Mouse (Mus musculus) small intestine, adult 2 months (tissue): ENCODE data around the gene Plxnc1. TPM values are rescaled to one million over a fixed set of nuclear protein-coding genes. Genes with fewer than 3 reads are reported as not detected.

ENCODE experiments used
- H3K27ac ChIP-seq: fragments of 200-500 bp; 2 replicates; pipeline ENCODE4 v1.5.1; 2012; ENCODE audit warnings: low read depth, low read length, control low read depth, inconsistent platforms; ENCODE audit not compliant: insufficient read depth
- H3K27me3 ChIP-seq: fragments of 200-500 bp; 2 replicates; pipeline ENCODE4 v1.6.1; 2012; ENCODE audit warnings: mild to moderate bottlenecking, moderate library complexity, low read length, inconsistent platforms; ENCODE audit not compliant: control insufficient read depth, insufficient read depth
- H3K36me3 ChIP-seq: fragments of 200-500 bp; 2 replicates; pipeline ENCODE4 v1.6.1; 2012; ENCODE audit warnings: mild to moderate bottlenecking, low read length, control low read depth, inconsistent platforms; ENCODE audit not compliant: control insufficient read depth, insufficient read depth
- H3K4me1 ChIP-seq: fragments of 200-500 bp; 2 replicates; pipeline ENCODE4 v1.6.1; 2012; ENCODE audit warnings: low read length, inconsistent platforms, mixed read lengths; ENCODE audit not compliant: control insufficient read depth, insufficient read depth, insufficient read length
- H3K4me3 ChIP-seq: fragments of 200-500 bp; 2 replicates; pipeline ENCODE4 v1.5.1; 2012; ENCODE audit warnings: low read depth, mild to moderate bottlenecking, control low read depth, inconsistent platforms, low read length, moderate library complexity
- CTCF ChIP-seq: fragments of 200-500 bp; IDR thresholded peaks from 2 replicates; pipeline ENCODE4 v1.5.1; 2012; ENCODE audit warnings: low read depth, mild to moderate bottlenecking, control low read depth, inconsistent platforms, low read length, moderate library complexity, mixed read lengths; ENCODE audit not compliant: insufficient replicate concordance, insufficient read length; ENCODE audit errors: extremely low read depth
- POLR2A ChIP-seq: fragments of 200-500 bp; IDR thresholded peaks from 2 replicates; pipeline ENCODE4 v1.6.1; 2012; ENCODE audit warnings: low read depth, mild to moderate bottlenecking, control low read depth, inconsistent platforms, low read length, moderate library complexity
- WGBS: fragments of 180-500 bp; shearing (Covaris S2); methylation state at CpG from one replicate; pipeline ENCODE4 v1.1.7; 2018; 5-methylcytosine and 5-hydroxymethylcytosine counted together
- polyA plus RNA-seq: library from polyadenylated mRNA; depleted of rRNA; stranded (reverse); fragments of >200 nt; gene quantifications from 2 replicates; pipeline ENCODE4 v1.2.3, GENCODE M21; 2012

Plxnc1 gene
- polyA plus RNA-seq, 1 experiment: 0.82 TPM

- peaks cover 43% of the 10 kb centered on the region for H3K27me3 ChIP-seq
- peaks cover 6% of the 10 kb centered on the region; the same call in 1 of the 2 replicates for H3K4me1 ChIP-seq
- no peak overlapping the region for H3K4me3 ChIP-seq
- TF ChIP-seq POLR2A: no peak
- TF ChIP-seq CTCF: no peak
- 51% methylated on average over 7 of the region's 7 CpGs for WGBS
- H3K27ac ChIP-seq: no peak overlapping the region
- no peaks in the 10 kb centered on the region for H3K36me3 ChIP-seq
These were observed 3.8 kb downstream of the Plxnc1 start for GRCm38 (mm10) chr10:94940786-94941185.

- peaks cover 37% of the 10 kb centered on the region for H3K27me3 ChIP-seq
These were observed 4.6 kb downstream of the Plxnc1 start for GRCm38 (mm10) chr10:94940061-94940460.

GRCm38 (mm10) chr10:94938899-94939298 is 5.7 kb downstream of the Plxnc1 start:
- Histone ChIP-seq H3K27ac (no peak overlapping the region), H3K4me3 (no peak overlapping the region), H3K36me3 (no peaks in the 10 kb centered on the region), H3K27me3 (peaks cover 25% of the 10 kb centered on the region), H3K4me1 (peaks cover 7% of the 10 kb centered on the region; the same call in 1 of the 2 replicates)
- 79% methylated on average over 2 of the region's 2 CpGs for WGBS
- TF ChIP-seq POLR2A: no peak
- no peak for TF ChIP-seq CTCF

More at GRCm38 (mm10) chr10:94940061-94940460, 4.6 kb downstream of the Plxnc1 start:
- H3K36me3 ChIP-seq: no peaks in the 10 kb centered on the region
- WGBS: 39% methylated on average over 2 of the region's 2 CpGs
- H3K27ac ChIP-seq: no peak overlapping the region
- peaks cover 6% of the 10 kb centered on the region; the same call in 1 of the 2 replicates for H3K4me1 ChIP-seq
- no peak for TF ChIP-seq POLR2A
- TF ChIP-seq CTCF: no peak
- no peak overlapping the region for H3K4me3 ChIP-seq

- peaks cover 2% of the 10 kb centered on the region; the same call in 1 of the 2 replicates for H3K4me1 ChIP-seq
- H3K4me3 ChIP-seq: no peak overlapping the region
- H3K27ac ChIP-seq: no peak overlapping the region
- no peaks in the 10 kb centered on the region for H3K36me3 ChIP-seq
- TF ChIP-seq POLR2A (no peak), CTCF (no peak)
- 77% methylated on average over 6 of the region's 6 CpGs for WGBS
- H3K27me3 ChIP-seq: peaks cover 20% of the 10 kb centered on the region
These were observed 6.3 kb downstream of the Plxnc1 start for GRCm38 (mm10) chr10:94938320-94938719.

GRCm38 (mm10) chr10:94935270-94935669 is 9.4 kb downstream of the Plxnc1 start:
- no peak overlapping the region for H3K27ac ChIP-seq
- 0 out of 2 replicates have a peak, but pooled peaks cover 2% of the 10 kb centered on the region for H3K4me1 ChIP-seq
- 86% methylated on average over 4 of the region's 4 CpGs for WGBS
- 0 out of 2 replicates have a peak, but pooled peaks cover 2% of the 10 kb centered on the region for H3K27me3 ChIP-seq
- TF ChIP-seq POLR2A (no peak), CTCF (no peak)
- H3K36me3 ChIP-seq: no peaks in the 10 kb centered on the region
- H3K4me3 ChIP-seq: no peak overlapping the region

- TF ChIP-seq CTCF: no peak
- no peak for TF ChIP-seq POLR2A
- no peak overlapping the region for H3K27ac ChIP-seq
- 82% methylated on average over 9 of the region's 9 CpGs for WGBS
- no peak overlapping the region for H3K4me3 ChIP-seq
- H3K36me3 ChIP-seq: no peaks in the 10 kb centered on the region
- 0 out of 2 replicates have a peak, but pooled peaks cover 2% of the 10 kb centered on the region for H3K27me3 ChIP-seq
- 0 out of 2 replicates have a peak, but pooled peaks cover 2% of the 10 kb centered on the region for H3K4me1 ChIP-seq
These were observed 10.5 kb downstream of the Plxnc1 start for GRCm38 (mm10) chr10:94934151-94934614.

- 30% methylated on average over 9 of the region's 9 CpGs for WGBS
These were observed 12.4 kb downstream of the Plxnc1 start for GRCm38 (mm10) chr10:94931961-94932832.

More at GRCm38 (mm10) chr10:94931961-94932832, 12.4 kb downstream of the Plxnc1 start:
- TF ChIP-seq POLR2A (no peak), CTCF (no peak)
- Histone ChIP-seq H3K4me3 (no peak overlapping the region), H3K27me3 (no peaks in the 10 kb centered on the region), H3K4me1 (0 out of 2 replicates have a peak, but pooled peaks cover 2% of the 10 kb centered on the region), H3K36me3 (no peaks in the 10 kb centered on the region), H3K27ac (no peak overlapping the region)
